Mouse (Mus musculus): ENCODE data around the gene Ubap1l. TPM values are rescaled to one million over a fixed set of nuclear protein-coding genes. Genes with fewer than 3 reads are reported as not detected.

The Ubap1l gene
- 2.8 and 4.2 TPM in 2 replicates for polyA plus RNA-seq (2014; fragmentation: Nextera tagmentation; extraction: Ambion mirVana)

GRCm38 (mm10) chr9:65360641-65361448, at the start of gene Ubap1l:
Ubap1l (plus strand) TSS chr9:65361041.
- ATAC-seq (ENCODE audit: low FRiP score) (no peak), DNase-seq (ENCODE audit: low spot score) (no peak)
- H3K4me2 ChIP-seq (replicated peaks): no peak within 1 kb of the TSS
- H3K27me3 ChIP-seq (ENCODE audit: control insufficient read depth, insufficient read depth, low read length): no peaks in the 10 kb centered on the region
- H3K9me3 ChIP-seq (ENCODE audit: control insufficient read depth, low read length): no peaks in the 10 kb centered on the region
- H3K9ac ChIP-seq: no peak within 1 kb of the TSS
- no peak within 1 kb of the TSS for H3K27ac ChIP-seq
- H3K4me1 ChIP-seq (replicated peaks; ENCODE audit: control insufficient read depth, insufficient read depth, low read length): no peaks in the 10 kb centered on the region
- H3K4me3 ChIP-seq (replicated peaks; ENCODE audit: low read length): no peak within 1 kb of the TSS
- peaks cover 85% of the 10 kb centered on the region for H3K36me3 ChIP-seq (replicated peaks; ENCODE audit: control insufficient read depth, insufficient read depth)
- 91% methylated on average over 16 of the region's 16 CpGs for WGBS

- DNase-seq (ENCODE audit: low spot score) (no peak), ATAC-seq (ENCODE audit: low FRiP score) (no peak)
- 96% methylated on average over 4 of the region's 4 CpGs for WGBS
Observed at GRCm38 (mm10) chr9:65312669-65313357, 48.0 kb upstream of the Ubap1l start.

GRCm38 (mm10) chr9:65313846-65314245, 47.0 kb upstream of the Ubap1l start:
- Histone ChIP-seq H3K9ac (no peak overlapping the region), H3K27ac (no peak overlapping the region), H3K9me3 (ENCODE audit: control insufficient read depth, low read length) (no peaks in the 10 kb centered on the region), H3K27me3 (ENCODE audit: control insufficient read depth, insufficient read depth, low read length) (no peaks in the 10 kb centered on the region), H3K4me3 (replicated peaks; ENCODE audit: low read length) (no peak overlapping the region), H3K4me1 (replicated peaks; ENCODE audit: control insufficient read depth, insufficient read depth, low read length) (no peaks in the 10 kb centered on the region), H3K4me2 (replicated peaks) (no peak overlapping the region), H3K36me3 (replicated peaks; ENCODE audit: control insufficient read depth, insufficient read depth) (peaks cover 72% of the 10 kb centered on the region)
- DNase-seq (ENCODE audit: low spot score) (no peak), ATAC-seq (ENCODE audit: low FRiP score) (no peak)
- WGBS: 100% methylated on average over 1 of the region's 1 CpGs

More at GRCm38 (mm10) chr9:65312669-65313357, 48.0 kb upstream of the Ubap1l start:
- no peaks in the 10 kb centered on the region for H3K27me3 ChIP-seq (ENCODE audit: control insufficient read depth, insufficient read depth, low read length)
- H3K9ac ChIP-seq: no peak overlapping the region
- H3K4me1 ChIP-seq (replicated peaks; ENCODE audit: control insufficient read depth, insufficient read depth, low read length): no peaks in the 10 kb centered on the region
- H3K9me3 ChIP-seq (ENCODE audit: control insufficient read depth, low read length): no peaks in the 10 kb centered on the region
- H3K4me3 ChIP-seq (replicated peaks; ENCODE audit: low read length): no peak overlapping the region
- no peak overlapping the region for H3K27ac ChIP-seq
- no peak overlapping the region for H3K4me2 ChIP-seq (replicated peaks)
- peaks cover 73% of the 10 kb centered on the region for H3K36me3 ChIP-seq (replicated peaks; ENCODE audit: control insufficient read depth, insufficient read depth)

GRCm38 (mm10) chr9:65322255-65322900, 38.5 kb upstream of the Ubap1l start:
- 94% methylated on average over 11 of the region's 11 CpGs for WGBS
- ATAC-seq (ENCODE audit: low FRiP score) (no peak), DNase-seq (ENCODE audit: low spot score) (no peak)
- H3K27ac ChIP-seq: no peak overlapping the region
- H3K4me1 ChIP-seq (replicated peaks; ENCODE audit: control insufficient read depth, insufficient read depth, low read length): no peaks in the 10 kb centered on the region
- no peak overlapping the region for H3K4me2 ChIP-seq (replicated peaks)
- no peak overlapping the region for H3K4me3 ChIP-seq (replicated peaks; ENCODE audit: low read length)
- no peaks in the 10 kb centered on the region for H3K9me3 ChIP-seq (ENCODE audit: control insufficient read depth, low read length)
- H3K36me3 ChIP-seq (replicated peaks; ENCODE audit: control insufficient read depth, insufficient read depth): peaks cover 92% of the 10 kb centered on the region
- H3K27me3 ChIP-seq (ENCODE audit: control insufficient read depth, insufficient read depth, low read length): no peaks in the 10 kb centered on the region
- no peak overlapping the region for H3K9ac ChIP-seq

GRCm38 (mm10) chr9:65325971-65326370, 34.9 kb upstream of the Ubap1l start:
- Histone ChIP-seq H3K4me3 (replicated peaks; ENCODE audit: low read length) (no peak overlapping the region), H3K4me1 (replicated peaks; ENCODE audit: control insufficient read depth, insufficient read depth, low read length) (no peaks in the 10 kb centered on the region), H3K4me2 (replicated peaks) (no peak overlapping the region), H3K27me3 (ENCODE audit: control insufficient read depth, insufficient read depth, low read length) (no peaks in the 10 kb centered on the region), H3K9me3 (ENCODE audit: control insufficient read depth, low read length) (no peaks in the 10 kb centered on the region), H3K9ac (no peak overlapping the region), H3K36me3 (replicated peaks; ENCODE audit: control insufficient read depth, insufficient read depth) (peaks cover 91% of the 10 kb centered on the region), H3K27ac (no peak overlapping the region)
- ATAC-seq (ENCODE audit: low FRiP score): no peak
- DNase-seq (ENCODE audit: low spot score): no peak

GRCm38 (mm10) chr9:65327371-65327770, 33.5 kb upstream of the Ubap1l start:
- Histone ChIP-seq H3K9ac (no peak overlapping the region), H3K36me3 (replicated peaks; ENCODE audit: control insufficient read depth, insufficient read depth) (peaks cover 85% of the 10 kb centered on the region), H3K4me3 (replicated peaks; ENCODE audit: low read length) (no peak overlapping the region), H3K4me1 (replicated peaks; ENCODE audit: control insufficient read depth, insufficient read depth, low read length) (no peaks in the 10 kb centered on the region), H3K27me3 (ENCODE audit: control insufficient read depth, insufficient read depth, low read length) (no peaks in the 10 kb centered on the region), H3K4me2 (replicated peaks) (no peak overlapping the region), H3K9me3 (ENCODE audit: control insufficient read depth, low read length) (no peaks in the 10 kb centered on the region), H3K27ac (no peak overlapping the region)
- no peak for ATAC-seq (ENCODE audit: low FRiP score)
- no peak for DNase-seq (ENCODE audit: low spot score)
- WGBS: 91% methylated on average over 2 of the region's 2 CpGs

GRCm38 (mm10) chr9:65333958-65334357, 26.9 kb upstream of the Ubap1l start:
- 95% methylated on average over 5 of the region's 5 CpGs for whole genome bisulfite sequencing
- Histone ChIP-seq H3K4me2 (replicated peaks) (no peak overlapping the region), H3K4me1 (replicated peaks; ENCODE audit: control insufficient read depth, insufficient read depth, low read length) (no peaks in the 10 kb centered on the region), H3K9me3 (ENCODE audit: control insufficient read depth, low read length) (no peaks in the 10 kb centered on the region), H3K4me3 (replicated peaks; ENCODE audit: low read length) (no peak overlapping the region), H3K27me3 (ENCODE audit: control insufficient read depth, insufficient read depth, low read length) (no peaks in the 10 kb centered on the region), H3K36me3 (replicated peaks; ENCODE audit: control insufficient read depth, insufficient read depth) (peaks cover 22% of the 10 kb centered on the region), H3K9ac (no peak overlapping the region), H3K27ac (no peak overlapping the region)
- ATAC-seq (ENCODE audit: low FRiP score) (no peak), DNase-seq (ENCODE audit: low spot score) (no peak)

- H3K36me3 ChIP-seq (replicated peaks; ENCODE audit: control insufficient read depth, insufficient read depth): no peaks in the 10 kb centered on the region
- 87% methylated on average over 4 of the region's 4 CpGs for WGBS
- no peak for ATAC-seq (ENCODE audit: low FRiP score)
- no peak overlapping the region for H3K4me2 ChIP-seq (replicated peaks)
- H3K27me3 ChIP-seq (ENCODE audit: control insufficient read depth, insufficient read depth, low read length): no peaks in the 10 kb centered on the region
- no peak for DNase-seq (ENCODE audit: low spot score)
- H3K9me3 ChIP-seq (ENCODE audit: control insufficient read depth, low read length): no peaks in the 10 kb centered on the region
- H3K4me1 ChIP-seq (replicated peaks; ENCODE audit: control insufficient read depth, insufficient read depth, low read length): no peaks in the 10 kb centered on the region
- H3K9ac ChIP-seq: no peak overlapping the region
- no peak overlapping the region for H3K27ac ChIP-seq
- H3K4me3 ChIP-seq (replicated peaks; ENCODE audit: low read length): no peak overlapping the region
Observed at GRCm38 (mm10) chr9:65339146-65339545, 21.7 kb upstream of the Ubap1l start.

- Histone ChIP-seq H3K4me3 (replicated peaks; ENCODE audit: low read length) (no peak overlapping the region), H3K36me3 (replicated peaks; ENCODE audit: control insufficient read depth, insufficient read depth) (no peaks in the 10 kb centered on the region), H3K27me3 (ENCODE audit: control insufficient read depth, insufficient read depth, low read length) (no peaks in the 10 kb centered on the region), H3K4me1 (replicated peaks; ENCODE audit: control insufficient read depth, insufficient read depth, low read length) (no peaks in the 10 kb centered on the region), H3K9me3 (ENCODE audit: control insufficient read depth, low read length) (no peaks in the 10 kb centered on the region), H3K27ac (no peak overlapping the region), H3K4me2 (replicated peaks) (no peak overlapping the region), H3K9ac (no peak overlapping the region)
- 90% methylated on average over 2 of the region's 2 CpGs for WGBS
- DNase-seq (ENCODE audit: low spot score) (no peak), ATAC-seq (ENCODE audit: low FRiP score) (no peak)
Observed at GRCm38 (mm10) chr9:65340414-65340813, 20.4 kb upstream of the Ubap1l start.

Data from hindbrain, embryonic 14.5 days (tissue).